Mouse (Mus musculus): ENCODE data around the gene Gm13289. TPM values are rescaled to one million over a fixed set of nuclear protein-coding genes. Genes with fewer than 3 reads are reported as not detected.
"Not testable (repeated sequence)": the region's sequence is repeated elsewhere in the genome, so short reads cannot be mapped to it uniquely, and the experiment has no call there.

Gm13289 gene
- not detected in 2 replicates for polyA plus RNA-seq (2014; fragmentation: Nextera tagmentation; extraction: Ambion mirVana)

DNA sequence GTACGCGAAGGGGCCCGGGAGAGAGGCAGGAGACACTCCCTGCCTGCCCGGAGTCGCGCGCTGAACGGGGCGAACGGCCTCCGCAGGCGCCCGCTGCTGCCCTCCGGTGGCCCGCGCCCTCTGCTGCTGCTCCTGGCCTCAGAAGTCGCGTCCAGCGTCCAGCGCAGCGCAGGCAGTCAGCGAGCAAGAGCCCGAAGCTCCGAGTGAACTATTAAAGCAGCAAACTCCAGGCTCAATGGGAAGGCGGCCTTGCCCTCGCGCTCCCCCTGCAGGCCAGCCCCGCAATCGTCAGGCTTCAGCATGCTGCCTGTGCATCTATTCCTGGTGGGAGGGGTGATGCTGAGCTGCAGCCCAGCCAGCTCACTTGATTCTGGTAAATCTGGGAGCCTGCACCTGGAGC, at the start of gene Gm13289:
Gene Gm13289 (plus strand): TSS at position 301 of the 400 bp plus-strand sequence.
- WGBS: no CpG with 5 or more reads among the region's 29 CpGs
- DNase-seq (ENCODE audit: low spot score); H3K9ac ChIP-seq (ENCODE audit: low read length); ATAC-seq (replicated peaks; ENCODE audit: low FRiP score); H3K9me3 ChIP-seq (ENCODE audit: control insufficient read depth, low read length); H3K4me3 ChIP-seq (ENCODE audit: low read depth, low read length); H3K4me1 ChIP-seq (replicated peaks; ENCODE audit: control insufficient read depth, insufficient read depth, low read length); H3K36me3 ChIP-seq (ENCODE audit: control insufficient read depth, insufficient read depth, low read length); H3K27me3 ChIP-seq (ENCODE audit: control insufficient read depth, insufficient read depth, low read length); H3K4me2 ChIP-seq (ENCODE audit: low read depth, low read length, severe bottlenecking); H3K27ac ChIP-seq (ENCODE audit: low read depth, low read length): not testable (repeated sequence)

DNA sequence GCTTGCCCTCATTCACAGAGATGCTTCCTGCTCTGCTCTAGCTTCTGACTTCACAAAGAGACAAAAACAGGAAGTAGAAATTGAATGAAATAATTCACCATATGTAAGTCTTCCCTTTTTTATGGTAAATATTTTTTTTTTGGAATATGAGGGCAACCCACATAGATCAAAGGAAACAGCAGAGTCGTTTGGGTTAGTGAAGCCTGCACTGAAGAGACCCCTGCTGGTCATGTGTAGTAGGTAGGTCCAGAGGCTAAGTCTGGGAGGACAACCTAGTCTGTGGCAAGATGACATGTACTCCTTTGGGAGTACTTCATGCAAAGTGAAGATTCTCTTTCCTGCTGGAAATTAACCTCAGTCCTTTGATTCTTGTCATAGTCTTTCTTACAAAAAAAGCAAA, 49.4 kb upstream of the Gm13289 start:
- Histone ChIP-seq H3K27ac (ENCODE audit: low read depth, low read length) (no peak overlapping the region), H3K4me3 (ENCODE audit: low read depth, low read length) (no peak overlapping the region), H3K9me3 (ENCODE audit: control insufficient read depth, low read length) (no peaks in the 10 kb centered on the region), H3K4me2 (ENCODE audit: low read depth, low read length, severe bottlenecking) (no peak overlapping the region), H3K4me1 (replicated peaks; ENCODE audit: control insufficient read depth, insufficient read depth, low read length) (no peaks in the 10 kb centered on the region), H3K36me3 (ENCODE audit: control insufficient read depth, insufficient read depth, low read length) (no peaks in the 10 kb centered on the region), H3K9ac (ENCODE audit: low read length) (no peak overlapping the region), H3K27me3 (ENCODE audit: control insufficient read depth, insufficient read depth, low read length) (no peaks in the 10 kb centered on the region)
- WGBS: 7% methylated on average over 1 of the region's 1 CpGs
- DNase-seq (ENCODE audit: low spot score): no peak
- ATAC-seq (replicated peaks; ENCODE audit: low FRiP score): no peak

DNA sequence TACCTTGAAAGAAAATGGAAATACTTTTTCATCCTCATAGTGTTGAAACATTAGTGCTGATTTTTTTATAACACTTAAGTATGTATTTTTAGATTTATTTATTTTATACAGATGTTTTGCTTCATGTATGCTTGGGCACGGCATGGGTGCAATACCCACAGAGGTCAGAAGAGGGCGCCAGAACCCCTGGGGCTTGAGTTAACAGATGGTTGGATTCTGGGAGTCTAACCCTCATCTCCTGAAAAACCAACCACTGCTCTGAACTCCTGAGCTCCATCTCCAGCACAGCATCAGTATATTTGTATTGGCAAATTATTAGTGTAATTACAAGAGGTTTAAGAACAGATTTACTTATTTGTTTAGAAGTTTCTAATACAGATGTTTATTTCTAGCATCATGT, 38.2 kb upstream of the Gm13289 start:
- H3K27me3 ChIP-seq (ENCODE audit: control insufficient read depth, insufficient read depth, low read length): no peaks in the 10 kb centered on the region
- peak; percentile 90 for DNase-seq (ENCODE audit: low spot score)
- no peak overlapping the region for H3K27ac ChIP-seq (ENCODE audit: low read depth, low read length)
- 6% methylated on average over 2 of the region's 2 CpGs for WGBS
- H3K36me3 ChIP-seq (ENCODE audit: control insufficient read depth, insufficient read depth, low read length): no peaks in the 10 kb centered on the region
- peak; percentile 61; the same call in 1 of the 2 replicates for ATAC-seq (replicated peaks; ENCODE audit: low FRiP score)
- H3K4me1 ChIP-seq (replicated peaks; ENCODE audit: control insufficient read depth, insufficient read depth, low read length): no peaks in the 10 kb centered on the region
- H3K4me2 ChIP-seq (ENCODE audit: low read depth, low read length, severe bottlenecking): no peak overlapping the region
- no peak overlapping the region for H3K4me3 ChIP-seq (ENCODE audit: low read depth, low read length)
- no peak overlapping the region for H3K9ac ChIP-seq (ENCODE audit: low read length)
- no peaks in the 10 kb centered on the region for H3K9me3 ChIP-seq (ENCODE audit: control insufficient read depth, low read length)

DNA sequence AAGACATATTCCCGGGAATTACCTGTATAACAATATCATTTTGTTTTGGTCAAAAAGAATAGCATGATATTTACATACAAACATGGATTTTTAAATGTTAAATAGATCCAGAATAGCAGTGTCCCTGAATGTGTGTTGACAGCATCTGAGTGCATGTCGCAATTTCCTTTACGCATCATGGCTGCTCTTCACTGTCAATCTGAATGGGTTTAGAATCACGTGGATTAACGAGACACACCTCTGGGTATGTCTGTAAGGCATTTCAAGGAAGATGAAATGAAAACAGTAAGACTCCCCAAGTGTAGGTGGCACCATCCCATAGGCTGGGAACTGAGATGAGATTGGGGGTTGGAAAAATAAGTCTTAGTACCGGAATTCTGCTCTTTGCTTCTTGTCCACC, 37.7 kb upstream of the Gm13289 start:
- 95% methylated on average over 6 of the region's 6 CpGs for WGBS

DNA sequence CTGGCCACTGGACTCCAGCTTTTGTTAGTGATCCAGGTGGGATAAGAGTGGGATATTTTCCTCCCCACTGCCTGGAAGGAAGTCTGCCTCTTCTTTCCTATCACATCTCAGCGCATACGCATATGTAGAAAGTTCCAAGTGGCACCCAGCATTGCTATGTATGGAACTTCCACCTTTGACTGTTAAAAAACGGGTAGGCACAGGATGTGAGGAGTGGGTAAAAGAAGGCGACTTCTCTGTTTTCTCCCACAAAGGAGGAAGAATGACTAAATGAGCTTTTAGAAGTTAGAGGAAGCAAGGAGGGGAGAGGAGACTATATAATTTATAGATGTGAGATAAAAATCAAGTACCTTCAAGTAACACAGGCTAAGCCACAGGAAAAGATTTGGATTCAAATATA, 35.3 kb upstream of the Gm13289 start:
- no peaks in the 10 kb centered on the region for H3K27me3 ChIP-seq (ENCODE audit: control insufficient read depth, insufficient read depth, low read length)
- no peak overlapping the region for H3K4me3 ChIP-seq (ENCODE audit: low read depth, low read length)
- H3K9me3 ChIP-seq (ENCODE audit: control insufficient read depth, low read length): no peaks in the 10 kb centered on the region
- no peak overlapping the region for H3K9ac ChIP-seq (ENCODE audit: low read length)
- H3K27ac ChIP-seq (ENCODE audit: low read depth, low read length): no peak overlapping the region
- no peak for DNase-seq (ENCODE audit: low spot score)
- 93% methylated on average over 4 of the region's 4 CpGs for WGBS
- H3K4me2 ChIP-seq (ENCODE audit: low read depth, low read length, severe bottlenecking): no peak overlapping the region
- ATAC-seq (replicated peaks; ENCODE audit: low FRiP score): no peak
- no peaks in the 10 kb centered on the region for H3K4me1 ChIP-seq (replicated peaks; ENCODE audit: control insufficient read depth, insufficient read depth, low read length)
- no peaks in the 10 kb centered on the region for H3K36me3 ChIP-seq (ENCODE audit: control insufficient read depth, insufficient read depth, low read length)

More for the DNA sequence above, 37.7 kb upstream of the Gm13289 start:
- H3K27me3 ChIP-seq (ENCODE audit: control insufficient read depth, insufficient read depth, low read length): no peaks in the 10 kb centered on the region
- H3K9ac ChIP-seq (ENCODE audit: low read length): no peak overlapping the region
- H3K9me3 ChIP-seq (ENCODE audit: control insufficient read depth, low read length): no peaks in the 10 kb centered on the region
- H3K36me3 ChIP-seq (ENCODE audit: control insufficient read depth, insufficient read depth, low read length): no peaks in the 10 kb centered on the region
- H3K27ac ChIP-seq (ENCODE audit: low read depth, low read length): no peak overlapping the region
- no peak overlapping the region for H3K4me2 ChIP-seq (ENCODE audit: low read depth, low read length, severe bottlenecking)
- DNase-seq (ENCODE audit: low spot score) (no peak), ATAC-seq (replicated peaks; ENCODE audit: low FRiP score) (no peak)
- no peak overlapping the region for H3K4me3 ChIP-seq (ENCODE audit: low read depth, low read length)
- no peaks in the 10 kb centered on the region for H3K4me1 ChIP-seq (replicated peaks; ENCODE audit: control insufficient read depth, insufficient read depth, low read length)

DNA sequence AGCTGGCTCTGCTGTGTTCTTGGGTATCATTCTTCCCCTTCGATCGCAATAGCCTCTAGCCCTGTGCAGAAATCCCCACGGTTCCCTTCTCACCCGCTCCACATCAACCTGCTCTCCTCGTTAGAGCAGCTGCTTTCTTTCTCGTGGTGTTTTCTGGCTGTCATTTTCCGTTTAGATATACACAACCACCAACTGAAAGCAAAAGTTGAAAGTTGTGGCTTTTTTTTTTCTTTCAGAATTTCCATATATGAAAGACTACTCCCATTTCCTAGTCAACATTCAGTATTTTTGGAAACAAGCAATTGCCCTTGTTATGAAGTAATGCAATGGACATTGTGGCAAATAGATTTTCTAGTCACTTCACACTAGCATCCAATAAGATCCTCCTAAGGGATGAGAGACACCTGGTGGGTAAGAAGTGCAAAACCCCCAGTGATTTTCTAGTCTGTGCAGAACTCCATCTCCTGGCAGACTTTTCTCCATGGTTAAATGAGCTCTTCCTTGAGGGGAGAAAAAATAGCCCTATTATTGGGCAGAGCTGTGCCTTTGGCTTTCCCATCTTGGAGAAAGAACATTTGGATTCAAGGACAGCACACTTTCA, 33.9 kb upstream of the Gm13289 start:
- Histone ChIP-seq H3K9me3 (ENCODE audit: control insufficient read depth, low read length) (no peaks in the 10 kb centered on the region), H3K27me3 (ENCODE audit: control insufficient read depth, insufficient read depth, low read length) (no peaks in the 10 kb centered on the region), H3K4me1 (replicated peaks; ENCODE audit: control insufficient read depth, insufficient read depth, low read length) (no peaks in the 10 kb centered on the region), H3K36me3 (ENCODE audit: control insufficient read depth, insufficient read depth, low read length) (no peaks in the 10 kb centered on the region), H3K27ac (ENCODE audit: low read depth, low read length) (no peak overlapping the region), H3K4me3 (ENCODE audit: low read depth, low read length) (no peak overlapping the region), H3K9ac (ENCODE audit: low read length) (no peak overlapping the region), H3K4me2 (ENCODE audit: low read depth, low read length, severe bottlenecking) (no peak overlapping the region)
- no peak for ATAC-seq (replicated peaks; ENCODE audit: low FRiP score)
- 77% methylated on average over 7 of the region's 7 CpGs for WGBS
- no peak for DNase-seq (ENCODE audit: low spot score)

DNA sequence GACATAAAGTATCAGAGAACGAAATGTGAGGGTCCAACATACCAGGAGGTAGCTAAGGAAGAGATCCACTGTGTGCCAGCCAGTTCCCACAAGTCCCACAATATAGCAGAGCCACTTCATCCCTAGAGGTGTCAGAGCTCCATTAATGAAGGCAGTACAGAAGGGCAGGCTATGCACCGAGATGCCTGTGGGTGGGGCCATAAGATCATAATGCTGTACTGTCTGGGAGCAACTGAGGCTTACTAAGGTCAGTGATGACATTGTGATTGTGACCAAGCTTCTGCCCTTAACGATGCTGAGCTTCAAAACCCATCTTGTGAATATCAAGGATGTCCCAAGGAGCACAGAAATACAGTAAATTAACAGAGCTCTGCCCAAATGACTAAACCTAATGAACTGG, 32.5 kb upstream of the Gm13289 start:
- ATAC-seq (replicated peaks; ENCODE audit: low FRiP score) (no peak), DNase-seq (ENCODE audit: low spot score) (no peak)
- Histone ChIP-seq H3K4me3 (ENCODE audit: low read depth, low read length) (no peak overlapping the region), H3K9ac (ENCODE audit: low read length) (no peak overlapping the region), H3K27ac (ENCODE audit: low read depth, low read length) (no peak overlapping the region), H3K36me3 (ENCODE audit: control insufficient read depth, insufficient read depth, low read length) (no peaks in the 10 kb centered on the region), H3K9me3 (ENCODE audit: control insufficient read depth, low read length) (no peaks in the 10 kb centered on the region), H3K4me1 (replicated peaks; ENCODE audit: control insufficient read depth, insufficient read depth, low read length) (no peaks in the 10 kb centered on the region), H3K27me3 (ENCODE audit: control insufficient read depth, insufficient read depth, low read length) (no peaks in the 10 kb centered on the region), H3K4me2 (ENCODE audit: low read depth, low read length, severe bottlenecking) (no peak overlapping the region)
- 74% methylated on average over 3 of the region's 3 CpGs for WGBS

DNA sequence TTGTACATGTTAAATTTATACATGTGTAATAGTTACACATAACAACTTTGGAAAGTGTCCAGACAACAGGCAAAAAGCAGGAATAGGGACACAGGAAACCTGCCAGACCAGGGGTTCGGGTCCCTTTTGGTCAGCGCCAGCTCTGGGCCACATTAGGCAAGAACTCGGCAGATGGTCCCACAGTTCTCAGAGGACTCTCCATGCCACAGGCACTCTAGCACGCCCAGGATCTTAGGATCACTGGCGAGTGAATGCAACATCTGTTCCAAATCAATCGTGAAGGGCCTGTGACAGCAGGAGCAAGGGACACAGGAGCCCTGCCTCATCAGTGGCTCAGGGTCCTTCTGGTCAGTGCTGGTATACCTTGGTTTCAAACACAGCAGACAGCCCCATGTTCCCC, 26.8 kb upstream of the Gm13289 start:
- Histone ChIP-seq H3K9me3 (ENCODE audit: control insufficient read depth, low read length) (no peaks in the 10 kb centered on the region), H3K4me3 (ENCODE audit: low read depth, low read length) (no peak overlapping the region), H3K27ac (ENCODE audit: low read depth, low read length) (no peak overlapping the region), H3K4me1 (replicated peaks; ENCODE audit: control insufficient read depth, insufficient read depth, low read length) (no peaks in the 10 kb centered on the region), H3K27me3 (ENCODE audit: control insufficient read depth, insufficient read depth, low read length) (no peaks in the 10 kb centered on the region), H3K9ac (ENCODE audit: low read length) (no peak overlapping the region), H3K4me2 (ENCODE audit: low read depth, low read length, severe bottlenecking) (no peak overlapping the region), H3K36me3 (ENCODE audit: control insufficient read depth, insufficient read depth, low read length) (no peaks in the 10 kb centered on the region)
- WGBS: 70% methylated on average over 6 of the region's 6 CpGs
- no peak for ATAC-seq (replicated peaks; ENCODE audit: low FRiP score)
- DNase-seq (ENCODE audit: low spot score): no peak

DNA sequence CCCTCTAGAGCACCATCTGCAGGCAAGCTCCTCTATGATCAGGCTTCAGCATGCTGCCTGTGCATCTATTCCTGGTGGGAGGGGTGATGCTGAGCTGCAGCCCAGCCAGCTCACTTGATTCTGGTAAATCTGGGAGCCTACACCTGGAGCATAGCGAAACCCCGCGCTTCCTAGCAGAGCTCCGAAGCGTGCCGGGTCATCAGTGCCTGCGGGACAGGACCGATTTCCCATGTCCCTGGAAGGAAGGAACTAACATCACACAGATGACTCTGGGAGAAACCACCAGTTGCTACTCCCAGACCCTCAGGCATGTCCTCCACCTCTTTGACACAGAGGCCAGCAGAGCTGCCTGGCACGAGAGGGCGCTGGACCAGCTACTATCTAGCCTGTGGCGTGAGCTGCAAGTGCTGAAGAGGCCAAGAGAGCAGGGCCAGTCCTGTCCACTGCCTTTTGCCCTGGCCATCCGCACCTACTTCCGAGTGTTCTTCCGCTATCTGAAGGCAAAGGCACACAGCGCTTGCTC, 21.8 kb upstream of the Gm13289 start, which contains the start of gene Gm13271:
Gene Gm13271 (plus strand): TSS at position 51 of the 523 bp plus-strand sequence.
- not testable (repeated sequence) for H3K4me1 ChIP-seq (replicated peaks; ENCODE audit: control insufficient read depth, insufficient read depth, low read length); H3K36me3 ChIP-seq (ENCODE audit: control insufficient read depth, insufficient read depth, low read length); H3K27me3 ChIP-seq (ENCODE audit: control insufficient read depth, insufficient read depth, low read length); ATAC-seq (replicated peaks; ENCODE audit: low FRiP score); H3K4me3 ChIP-seq (ENCODE audit: low read depth, low read length); H3K27ac ChIP-seq (ENCODE audit: low read depth, low read length); H3K9me3 ChIP-seq (ENCODE audit: control insufficient read depth, low read length); H3K9ac ChIP-seq (ENCODE audit: low read length); H3K4me2 ChIP-seq (ENCODE audit: low read depth, low read length, severe bottlenecking); DNase-seq (ENCODE audit: low spot score)
- WGBS: 70% methylated on average over 15 of the region's 15 CpGs
